ENCODE assay signal across 8 mouse cellular contexts in the genomic region with DNA sequence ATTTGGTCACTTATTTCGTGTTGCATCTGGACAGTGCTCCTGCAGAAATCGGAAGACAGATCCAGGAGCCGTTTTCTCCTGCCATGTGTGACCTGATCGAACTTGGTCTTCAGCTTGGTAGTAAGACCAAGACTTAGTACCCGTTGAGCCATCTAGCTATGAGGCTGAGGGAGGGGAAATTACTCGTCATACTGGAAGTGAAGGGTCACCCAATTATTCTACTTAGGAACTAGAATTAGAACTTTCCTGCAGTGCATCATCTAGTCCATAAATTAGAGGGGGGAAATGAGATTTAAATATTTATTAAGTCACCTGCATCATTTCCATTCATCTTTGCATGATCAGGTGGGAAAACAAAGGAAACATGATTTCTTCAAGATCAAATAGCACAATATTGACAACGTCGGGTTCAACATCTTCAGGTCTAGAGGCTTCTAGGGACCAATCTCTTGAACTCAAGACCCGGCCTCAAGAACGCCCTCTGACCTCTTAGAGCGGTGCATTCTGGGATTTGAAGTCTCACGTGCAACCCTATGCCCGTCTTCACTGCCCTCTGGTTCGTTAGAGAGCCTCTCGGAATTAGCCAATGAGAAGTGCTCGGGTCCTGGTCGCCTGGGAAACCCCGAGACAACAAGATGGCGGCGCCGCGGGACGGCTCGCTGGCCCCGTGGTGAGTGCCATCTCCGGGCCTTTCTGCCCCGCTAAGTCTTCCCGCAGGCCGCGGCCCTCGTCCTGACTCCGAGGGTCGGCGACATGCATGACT. TPM values are rescaled to one million over a fixed set of nuclear protein-coding genes. Genes with fewer than 3 reads are reported as not detected.
DNase-seq lines count a peak whose midpoint lies in the region; ATAC-seq and TF ChIP-seq lines count a peak whose summit lies in the region.

A gene (plus strand): TSS at position 592 of the 763 bp plus-strand sequence.

- H3K4me1 ChIP-seq in G1E (ENCODE audit: insufficient read depth, low read depth, low read length), result peaks cover 56% of the 10 kb centered on the region
- H3K4me1 ChIP-seq in forebrain, embryonic 16.5 days (replicated peaks; ENCODE audit: control insufficient read depth, insufficient read depth, low read length), result peaks cover 6% of the 10 kb centered on the region; the same call in 1 of the 2 replicates
- no peaks in the 10 kb centered on the region for H3K4me1 ChIP-seq in lung, embryonic 14.5 days (ENCODE audit: insufficient read depth)
- no peaks in the 10 kb centered on the region; the same call in 1 of the 2 replicates for H3K4me1 ChIP-seq in olfactory bulb, adult 2 months (ENCODE audit: control insufficient read depth, insufficient read depth, low read length)
- peaks cover 44% of the 10 kb centered on the region for H3K4me1 ChIP-seq in thymus, adult 2 months (replicated peaks; ENCODE audit: control insufficient read depth, insufficient read depth, low read length)

- peak; percentile 43; the same call in 1 of the 2 replicates for TF ChIP-seq POLR2A in olfactory bulb, adult 2 months (IDR thresholded peaks at IDR 0.05; ENCODE audit: insufficient read depth, low read depth, low read length)
- no peak for TF ChIP-seq POLR2A in thymus, adult 2 months (IDR thresholded peaks at IDR 0.05; ENCODE audit: control insufficient read depth, extremely low read depth, insufficient read depth, low read length, poor library complexity)

- peak; percentile 76 for ATAC-seq in G1E (ENCODE audit: extremely low read depth, insufficient number of reproducible peaks, low FRiP score, poor library complexity, severe bottlenecking)
- ATAC-seq in forebrain, embryonic 16.5 days, result peak; percentile 100
- ATAC-seq in lung, embryonic 14.5 days (ENCODE audit: insufficient read depth), result peak; percentile 98

- H3K4me2 ChIP-seq in forebrain, embryonic 16.5 days (ENCODE audit: low read length), result peak within 1 kb of the TSS; percentile 75
- peak within 1 kb of the TSS; percentile 72 for H3K4me2 ChIP-seq in lung, embryonic 14.5 days

- H3K27me3 ChIP-seq in G1E (ENCODE audit: insufficient read depth, low read length), result 0 out of 2 replicates have a peak, but pooled peaks cover 3% of the 10 kb centered on the region
- H3K27me3 ChIP-seq in forebrain, embryonic 16.5 days (replicated peaks; ENCODE audit: control insufficient read depth, insufficient read depth, low read length), result no peaks in the 10 kb centered on the region
- H3K27me3 ChIP-seq in lung, embryonic 14.5 days (ENCODE audit: insufficient read depth, low read length), result no peaks in the 10 kb centered on the region
- no peaks in the 10 kb centered on the region for H3K27me3 ChIP-seq in thymus, adult 2 months (ENCODE audit: control insufficient read depth, insufficient read depth, low read length)

- peak within 1 kb of the TSS; percentile 59 for H3K9ac ChIP-seq in forebrain, embryonic 16.5 days (replicated peaks; ENCODE audit: low read depth, low read length)
- H3K9ac ChIP-seq in lung, embryonic 14.5 days, result peak within 1 kb of the TSS; percentile 60

- peaks cover 5% of the 10 kb centered on the region for H3K36me3 ChIP-seq in G1E (replicated peaks)
- H3K36me3 ChIP-seq in forebrain, embryonic 16.5 days (ENCODE audit: control insufficient read depth, insufficient read depth), result no peaks in the 10 kb centered on the region
- no peaks in the 10 kb centered on the region for H3K36me3 ChIP-seq in lung, embryonic 14.5 days (ENCODE audit: insufficient read depth)
- no peaks in the 10 kb centered on the region for H3K36me3 ChIP-seq in thymus, adult 2 months (ENCODE audit: control insufficient read depth, insufficient read depth, low read length)

- WGBS in forebrain, embryonic 16.5 days, result 16% methylated on average over 34 of the region's 34 CpGs
- 16% methylated on average over 34 of the region's 34 CpGs for WGBS in lung, embryonic 14.5 days
- WGBS in olfactory bulb, adult 2 months, result 18% methylated on average over 34 of the region's 34 CpGs
- 19% methylated on average over 34 of the region's 34 CpGs for WGBS in thymus, adult 2 months

- no peak for TF ChIP-seq CTCF in G1E (IDR thresholded peaks at IDR 0.05; ENCODE audit: low read depth, low read length)
- TF ChIP-seq CTCF in layer of hippocampus, adult 2 months (conservative IDR thresholded peaks at IDR 0.05), result no peak
- TF ChIP-seq CTCF in lung, embryonic 14.5 days (IDR thresholded peaks at IDR 0.05; ENCODE audit: low read depth), result no peak
- no peak for TF ChIP-seq CTCF in olfactory bulb, adult 2 months (IDR thresholded peaks at IDR 0.05; ENCODE audit: insufficient read depth, low read depth, low read length)
- TF ChIP-seq CTCF in thymus, adult 2 months (IDR thresholded peaks at IDR 0.05; ENCODE audit: borderline replicate concordance, control insufficient read depth, extremely low read depth, insufficient read depth, low read length, poor library complexity), result 0 out of 2 replicates have a peak, but pooled peaks have one; percentile 26

- peak within 1 kb of the TSS; percentile 2; the same call in 1 of the 2 replicates for H3K27ac ChIP-seq in forebrain, embryonic 16.5 days (ENCODE audit: low read length)
- peak within 1 kb of the TSS; percentile 84 for H3K27ac ChIP-seq in layer of hippocampus, adult 2 months
- H3K27ac ChIP-seq in lung, embryonic 14.5 days (ENCODE audit: low read depth), result no peak within 1 kb of the TSS
- H3K27ac ChIP-seq in olfactory bulb, adult 2 months (ENCODE audit: insufficient read depth, low read depth, low read length), result no peak within 1 kb of the TSS
- no peak within 1 kb of the TSS for H3K27ac ChIP-seq in thymus, adult 2 months (ENCODE audit: control insufficient read depth, insufficient read depth, low read length)

- peak; percentile 93 for DNase-seq in G1E (ENCODE audit: low spot score)
- peak; percentile 90 to 96 for DNase-seq in cerebellum, adult 18-20 months
- DNase-seq in heart, postnatal 36 days, result peak; percentile 73 to 76
- peak; percentile 87 to 94 for DNase-seq in layer of hippocampus, adult 2 months (ENCODE audit: low spot score in 2 of 2)
- DNase-seq in lung, embryonic 14.5 days, result peak; percentile 94
- peak; percentile 85 for DNase-seq in thymus, adult 2 months

- no peaks in the 10 kb centered on the region for H3K9me3 ChIP-seq in G1E (replicated peaks)
- H3K9me3 ChIP-seq in forebrain, embryonic 16.5 days (ENCODE audit: control insufficient read depth, low read length), result no peaks in the 10 kb centered on the region
- no peaks in the 10 kb centered on the region for H3K9me3 ChIP-seq in lung, embryonic 14.5 days (ENCODE audit: low read depth, low read length)

- H3K4me3 ChIP-seq in G1E (ENCODE audit: low read depth, low read length), result peak within 1 kb of the TSS; percentile 93
- peak within 1 kb of the TSS; percentile 77 for H3K4me3 ChIP-seq in forebrain, embryonic 16.5 days (replicated peaks; ENCODE audit: low read length)
- H3K4me3 ChIP-seq in layer of hippocampus, adult 2 months, result peak within 1 kb of the TSS; percentile 82
- peak within 1 kb of the TSS; percentile 65 for H3K4me3 ChIP-seq in lung, embryonic 14.5 days (ENCODE audit: low read depth, low read length)
- peak within 1 kb of the TSS; percentile 79 for H3K4me3 ChIP-seq in olfactory bulb, adult 2 months (ENCODE audit: insufficient read depth, low read depth, low read length)
- peak within 1 kb of the TSS; percentile 68 for H3K4me3 ChIP-seq in thymus, adult 2 months (ENCODE audit: control insufficient read depth, insufficient read depth, low read length)

- intact Hi-C loops in heart, postnatal 36 days (cut with DNase I), result no loop called here

RNA-seq across cellular contexts. Expression of the gene that starts here (rescaled TPM):
- total RNA-seq in G1E (2014; fragmentation: Nextera tagmentation) (6.0 and 13.8 TPM in 2 replicates), G1E (2017) (3.4 and 3.9 TPM in 2 replicates)
- polyA plus RNA-seq in G1E (2012), result 11.3 and 13.2 TPM in 2 replicates
- 13.3 and 13.6 TPM in 2 replicates for polyA plus RNA-seq in forebrain, embryonic 16.5 days (2015; fragmentation: Nextera tagmentation; extraction: Ambion mirVana)
- 1 to 10 TPM; 1.6 to 1.9 TPM for total RNA-seq in heart, postnatal 36 days (2021)
- total RNA-seq in layer of hippocampus, adult 2 months (2021), result 10 to 100 TPM; 34.0 to 42.4 TPM
- 6.8 and 7.8 TPM in 2 replicates for polyA plus RNA-seq in lung, embryonic 14.5 days (2014; fragmentation: Nextera tagmentation; extraction: Ambion mirVana)
- not detected in 2 replicates for polyA plus RNA-seq in olfactory bulb, adult 2 months (2012; ENCODE audit: insufficient read depth, insufficient read length, low replicate concordance, missing spikeins)
- polyA plus RNA-seq in thymus, adult 2 months (2012; rRNA removed), result 91.3 and 120 TPM in 2 replicates

Comparison
In these comparisons a context has a peak if more than half of its experiments do, and no peak if none do; other contexts are left out.
1. H3K27ac ChIP-seq: peak in forebrain, embryonic 16.5 days (single experiment) and layer of hippocampus, adult 2 months (single experiment); none in lung, embryonic 14.5 days (single experiment), olfactory bulb, adult 2 months (single experiment) and thymus, adult 2 months (single experiment).
2. Peak in every context shown above with its lines, with median percentiles within 50 percentile points of each other: ATAC-seq, DNase-seq and H3K4me3 ChIP-seq.